Mouse (Mus musculus): ENCODE data around the gene Gm17606. TPM values are rescaled to one million over a fixed set of nuclear protein-coding genes. Genes with fewer than 3 reads are reported as not detected.
A peak's percentile ranks its signal among the peaks of the same experiment; 100 is the strongest.

The Gm17606 gene
- polyA plus RNA-seq, 1 experiment from 2014 or later = not detected

GRCm38 (mm10) chr14:54678657-54679304 lies 38.0 kb downstream of the Gm17606 start:
- 89% methylated on average over 16 of the region's 16 CpGs for WGBS
- DNase-seq (ENCODE audit: low spot score) = no peak
- Histone ChIP-seq H3K27ac (replicated peaks; ENCODE audit: low read depth, low read length) (no peak overlapping the region), H3K36me3 (replicated peaks; ENCODE audit: control insufficient read depth, insufficient read depth, low read depth, low read length) (peaks cover 15% of the 10 kb centered on the region), H3K4me2 (ENCODE audit: low read depth, low read length) (no peak overlapping the region), H3K9ac (replicated peaks; ENCODE audit: low read length) (no peak overlapping the region), H3K9me3 (replicated peaks; ENCODE audit: control insufficient read depth, low read length) (no peaks in the 10 kb centered on the region), H3K4me3 (ENCODE audit: low read depth, low read length) (no peak overlapping the region), H3K27me3 (ENCODE audit: control insufficient read depth, insufficient read depth, low read length) (no peaks in the 10 kb centered on the region), H3K4me1 (ENCODE audit: control insufficient read depth, insufficient read depth, low read length) (no peaks in the 10 kb centered on the region)
- ATAC-seq (replicated peaks; ENCODE audit: insufficient number of reproducible peaks, low FRiP score, low TSS enrichment, low read depth) = no peak

- Histone ChIP-seq H3K36me3 (replicated peaks; ENCODE audit: control insufficient read depth, insufficient read depth, low read depth, low read length) (peaks cover 13% of the 10 kb centered on the region), H3K4me1 (ENCODE audit: control insufficient read depth, insufficient read depth, low read length) (no peaks in the 10 kb centered on the region), H3K27me3 (ENCODE audit: control insufficient read depth, insufficient read depth, low read length) (no peaks in the 10 kb centered on the region), H3K9ac (replicated peaks; ENCODE audit: low read length) (no peak overlapping the region), H3K4me2 (ENCODE audit: low read depth, low read length) (no peak overlapping the region), H3K4me3 (ENCODE audit: low read depth, low read length) (no peak overlapping the region), H3K27ac (replicated peaks; ENCODE audit: low read depth, low read length) (no peak overlapping the region), H3K9me3 (replicated peaks; ENCODE audit: control insufficient read depth, low read length) (no peaks in the 10 kb centered on the region)
- DNase-seq (ENCODE audit: low spot score) (no peak), ATAC-seq (replicated peaks; ENCODE audit: insufficient number of reproducible peaks, low FRiP score, low TSS enrichment, low read depth) (no peak)
- 98% methylated on average over 3 of the region's 3 CpGs for WGBS
These were observed 41.6 kb downstream of the Gm17606 start for GRCm38 (mm10) chr14:54682396-54682795.

- no peaks in the 10 kb centered on the region for H3K9me3 ChIP-seq (replicated peaks; ENCODE audit: control insufficient read depth, low read length)
- H3K4me3 ChIP-seq (ENCODE audit: low read depth, low read length) = peak overlapping the region; percentile 84
- peak overlapping the region; percentile 97 for H3K9ac ChIP-seq (replicated peaks; ENCODE audit: low read length)
- H3K27ac ChIP-seq (replicated peaks; ENCODE audit: low read depth, low read length) = no peak overlapping the region
- peaks cover 4% of the 10 kb centered on the region for H3K36me3 ChIP-seq (replicated peaks; ENCODE audit: control insufficient read depth, insufficient read depth, low read depth, low read length)
- WGBS = 18% methylated on average over 8 of the region's 8 CpGs
- ATAC-seq (replicated peaks; ENCODE audit: insufficient number of reproducible peaks, low FRiP score, low TSS enrichment, low read depth) = no peak; the same call in 1 of the 2 replicates
- peak overlapping the region; percentile 75 for H3K4me2 ChIP-seq (ENCODE audit: low read depth, low read length)
- DNase-seq (ENCODE audit: low spot score) = no peak
- no peaks in the 10 kb centered on the region for H3K27me3 ChIP-seq (ENCODE audit: control insufficient read depth, insufficient read depth, low read length)
- no peaks in the 10 kb centered on the region for H3K4me1 ChIP-seq (ENCODE audit: control insufficient read depth, insufficient read depth, low read length)
These were observed 44.7 kb downstream of the Gm17606 start for GRCm38 (mm10) chr14:54685471-54685870.

- 0% methylated on average over 41 of the region's 41 CpGs for WGBS
- ATAC-seq (replicated peaks; ENCODE audit: insufficient number of reproducible peaks, low FRiP score, low TSS enrichment, low read depth) = peak; percentile 77
- no peaks in the 10 kb centered on the region for H3K9me3 ChIP-seq (replicated peaks; ENCODE audit: control insufficient read depth, low read length)
- peak within 1 kb of the TSS; percentile 97 for H3K9ac ChIP-seq (replicated peaks; ENCODE audit: low read length)
- H3K27me3 ChIP-seq (ENCODE audit: control insufficient read depth, insufficient read depth, low read length) = no peaks in the 10 kb centered on the region
- peak; percentile 91 for DNase-seq (ENCODE audit: low spot score)
- H3K4me3 ChIP-seq (ENCODE audit: low read depth, low read length) = peak within 1 kb of the TSS; percentile 84
- peaks cover 4% of the 10 kb centered on the region for H3K36me3 ChIP-seq (replicated peaks; ENCODE audit: control insufficient read depth, insufficient read depth, low read depth, low read length)
- H3K27ac ChIP-seq (replicated peaks; ENCODE audit: low read depth, low read length) = peak within 1 kb of the TSS; percentile 87
- no peaks in the 10 kb centered on the region for H3K4me1 ChIP-seq (ENCODE audit: control insufficient read depth, insufficient read depth, low read length)
- H3K4me2 ChIP-seq (ENCODE audit: low read depth, low read length) = peak within 1 kb of the TSS; percentile 75
These were observed 45.3 kb downstream of the Gm17606 start, which contains the start of gene 1700123O20Rik for GRCm38 (mm10) chr14:54686063-54686521. Gene 1700123O20Rik (plus strand): TSS chr14:54686216.

GRCm38 (mm10) chr14:54686522-54687143 lies 45.9 kb downstream of the Gm17606 start, which contains the start of gene Acin1:
Gene Acin1 (minus strand): TSS chr14:54686931.
- WGBS = 0% methylated on average over 44 of the region's 44 CpGs
- H3K36me3 ChIP-seq (replicated peaks; ENCODE audit: control insufficient read depth, insufficient read depth, low read depth, low read length) = peaks cover 4% of the 10 kb centered on the region
- peak; percentile 96 for ATAC-seq (replicated peaks; ENCODE audit: insufficient number of reproducible peaks, low FRiP score, low TSS enrichment, low read depth)

GRCm38 (mm10) chr14:54687251-54687650 lies 46.5 kb downstream of the Gm17606 start:
- peak overlapping the region; percentile 84 for H3K4me3 ChIP-seq (ENCODE audit: low read depth, low read length)
- H3K4me1 ChIP-seq (ENCODE audit: control insufficient read depth, insufficient read depth, low read length) = no peaks in the 10 kb centered on the region
- H3K9me3 ChIP-seq (replicated peaks; ENCODE audit: control insufficient read depth, low read length) = no peaks in the 10 kb centered on the region
- no peaks in the 10 kb centered on the region for H3K27me3 ChIP-seq (ENCODE audit: control insufficient read depth, insufficient read depth, low read length)
- H3K36me3 ChIP-seq (replicated peaks; ENCODE audit: control insufficient read depth, insufficient read depth, low read depth, low read length) = no peaks in the 10 kb centered on the region; the same call in 1 of the 2 replicates
- no peak overlapping the region for H3K27ac ChIP-seq (replicated peaks; ENCODE audit: low read depth, low read length)
- no peak for ATAC-seq (replicated peaks; ENCODE audit: insufficient number of reproducible peaks, low FRiP score, low TSS enrichment, low read depth)
- H3K9ac ChIP-seq (replicated peaks; ENCODE audit: low read length) = peak overlapping the region; percentile 66
- WGBS = 6% methylated on average over 8 of the region's 8 CpGs
- peak; percentile 36 for DNase-seq (ENCODE audit: low spot score)
- peak overlapping the region; percentile 27 for H3K4me2 ChIP-seq (ENCODE audit: low read depth, low read length)

More at GRCm38 (mm10) chr14:54686522-54687143, 45.9 kb downstream of the Gm17606 start, which contains the start of gene Acin1:
- H3K4me3 ChIP-seq (ENCODE audit: low read depth, low read length) = peak within 1 kb of the TSS; percentile 84
- no peaks in the 10 kb centered on the region for H3K9me3 ChIP-seq (replicated peaks; ENCODE audit: control insufficient read depth, low read length)
- no peaks in the 10 kb centered on the region for H3K27me3 ChIP-seq (ENCODE audit: control insufficient read depth, insufficient read depth, low read length)
- peak; percentile 100 for DNase-seq (ENCODE audit: low spot score)
- H3K4me1 ChIP-seq (ENCODE audit: control insufficient read depth, insufficient read depth, low read length) = no peaks in the 10 kb centered on the region
- H3K4me2 ChIP-seq (ENCODE audit: low read depth, low read length) = peak within 1 kb of the TSS; percentile 75
- peak within 1 kb of the TSS; percentile 87 for H3K27ac ChIP-seq (replicated peaks; ENCODE audit: low read depth, low read length)
- H3K9ac ChIP-seq (replicated peaks; ENCODE audit: low read length) = peak within 1 kb of the TSS; percentile 97

GRCm38 (mm10) chr14:54695042-54695441 lies 54.3 kb downstream of the Gm17606 start:
- no peak overlapping the region for H3K4me3 ChIP-seq (ENCODE audit: low read depth, low read length)
- no peaks in the 10 kb centered on the region; the same call in none of the 2 replicates for H3K36me3 ChIP-seq (replicated peaks; ENCODE audit: control insufficient read depth, insufficient read depth, low read depth, low read length)
- H3K9ac ChIP-seq (replicated peaks; ENCODE audit: low read length) = no peak overlapping the region
- H3K9me3 ChIP-seq (replicated peaks; ENCODE audit: control insufficient read depth, low read length) = no peaks in the 10 kb centered on the region
- no peaks in the 10 kb centered on the region for H3K4me1 ChIP-seq (ENCODE audit: control insufficient read depth, insufficient read depth, low read length)
- no peak overlapping the region for H3K4me2 ChIP-seq (ENCODE audit: low read depth, low read length)
- no peak for DNase-seq (ENCODE audit: low spot score)
- H3K27ac ChIP-seq (replicated peaks; ENCODE audit: low read depth, low read length) = no peak overlapping the region
- WGBS = 79% methylated on average over 6 of the region's 6 CpGs
- no peaks in the 10 kb centered on the region for H3K27me3 ChIP-seq (ENCODE audit: control insufficient read depth, insufficient read depth, low read length)
- ATAC-seq (replicated peaks; ENCODE audit: insufficient number of reproducible peaks, low FRiP score, low TSS enrichment, low read depth) = no peak

GRCm38 (mm10) chr14:54696752-54697151 lies 56.0 kb downstream of the Gm17606 start:
- H3K4me2 ChIP-seq (ENCODE audit: low read depth, low read length) = no peak overlapping the region
- no peaks in the 10 kb centered on the region for H3K4me1 ChIP-seq (ENCODE audit: control insufficient read depth, insufficient read depth, low read length)
- H3K4me3 ChIP-seq (ENCODE audit: low read depth, low read length) = no peak overlapping the region
- no peak overlapping the region for H3K9ac ChIP-seq (replicated peaks; ENCODE audit: low read length)
- no peak overlapping the region for H3K27ac ChIP-seq (replicated peaks; ENCODE audit: low read depth, low read length)
- no peak for DNase-seq (ENCODE audit: low spot score)
- no peaks in the 10 kb centered on the region; the same call in 1 of the 2 replicates for H3K36me3 ChIP-seq (replicated peaks; ENCODE audit: control insufficient read depth, insufficient read depth, low read depth, low read length)
- no peak for ATAC-seq (replicated peaks; ENCODE audit: insufficient number of reproducible peaks, low FRiP score, low TSS enrichment, low read depth)
- H3K27me3 ChIP-seq (ENCODE audit: control insufficient read depth, insufficient read depth, low read length) = no peaks in the 10 kb centered on the region
- no peaks in the 10 kb centered on the region for H3K9me3 ChIP-seq (replicated peaks; ENCODE audit: control insufficient read depth, low read length)
- 83% methylated on average over 4 of the region's 4 CpGs for WGBS
